Mouse (Mus musculus): ENCODE measurements around the gene Ldhal6b. TPM values are rescaled to one million over a fixed set of nuclear protein-coding genes. Genes with fewer than 3 reads are reported as not detected.

The Ldhal6b gene
- polyA plus RNA-seq, 1 experiment, result 0.38 TPM

GRCm38 (mm10) chr17:5377930-5378310 is 40.6 kb downstream of the Ldhal6b start:
- no peak for DNase-seq

GRCm38 (mm10) chr17:5377151-5377929 is 41.2 kb downstream of the Ldhal6b start:
- no peaks in the 10 kb centered on the region for H3K4me1 ChIP-seq (ENCODE audit: control insufficient read depth, insufficient read depth, low read length)
- WGBS, result 38% methylated on average over 11 of the region's 11 CpGs
- H3K4me3 ChIP-seq (replicated peaks; ENCODE audit: extremely low read depth, low read depth, low read length), result no peak overlapping the region
- no peak for DNase-seq
- TF ChIP-seq CTCF (IDR thresholded peaks at IDR 0.05; ENCODE audit: insufficient read depth, low read length) (no peak), POLR2A (IDR thresholded peaks at IDR 0.05; ENCODE audit: borderline replicate concordance, extremely low read depth, low read depth, low read length) (no peak)

More at GRCm38 (mm10) chr17:5377930-5378310, 40.6 kb downstream of the Ldhal6b start:
- 29% methylated on average over 7 of the region's 7 CpGs for WGBS
- H3K4me3 ChIP-seq (replicated peaks; ENCODE audit: extremely low read depth, low read depth, low read length), result no peak overlapping the region
- no peaks in the 10 kb centered on the region for H3K4me1 ChIP-seq (ENCODE audit: control insufficient read depth, insufficient read depth, low read length)
- TF ChIP-seq CTCF (IDR thresholded peaks at IDR 0.05; ENCODE audit: insufficient read depth, low read length) (no peak), POLR2A (IDR thresholded peaks at IDR 0.05; ENCODE audit: borderline replicate concordance, extremely low read depth, low read depth, low read length) (no peak)

GRCm38 (mm10) chr17:5372951-5373350 is 45.6 kb downstream of the Ldhal6b start:
- Histone ChIP-seq H3K4me3 (replicated peaks; ENCODE audit: extremely low read depth, low read depth, low read length) (no peak overlapping the region), H3K4me1 (ENCODE audit: control insufficient read depth, insufficient read depth, low read length) (no peaks in the 10 kb centered on the region)
- TF ChIP-seq CTCF (IDR thresholded peaks at IDR 0.05; ENCODE audit: insufficient read depth, low read length), result no peak
- TF ChIP-seq POLR2A (IDR thresholded peaks at IDR 0.05; ENCODE audit: borderline replicate concordance, extremely low read depth, low read depth, low read length), result no peak
- DNase-seq, result no peak
- 82% methylated on average over 8 of the region's 8 CpGs for WGBS

DNA sequence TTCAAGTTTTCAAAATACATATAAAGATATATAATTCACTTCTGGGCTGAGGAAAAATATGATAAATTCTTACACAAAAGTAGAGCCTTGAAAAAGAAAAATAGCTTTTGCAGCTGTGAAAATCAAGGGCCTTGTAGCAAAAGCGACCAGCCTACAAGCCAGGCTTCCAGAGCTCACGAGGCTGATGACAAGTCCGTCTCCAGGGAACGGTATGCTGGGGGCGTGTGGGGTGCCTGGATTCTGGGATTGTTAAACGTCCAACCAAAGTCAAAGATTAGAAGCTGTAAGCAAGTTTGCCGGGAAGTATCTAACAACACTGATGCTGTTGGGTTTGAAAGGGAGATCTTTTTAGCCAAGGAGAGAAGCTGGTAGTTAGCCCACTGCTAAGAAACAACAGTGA is 47.0 kb downstream of the Ldhal6b start:
- 69% methylated on average over 7 of the region's 7 CpGs for WGBS
- DNase-seq, result no peak
- Histone ChIP-seq H3K4me1 (ENCODE audit: control insufficient read depth, insufficient read depth, low read length) (no peaks in the 10 kb centered on the region), H3K4me3 (replicated peaks; ENCODE audit: extremely low read depth, low read depth, low read length) (no peak overlapping the region)
- TF ChIP-seq POLR2A (IDR thresholded peaks at IDR 0.05; ENCODE audit: borderline replicate concordance, extremely low read depth, low read depth, low read length), result no peak
- TF ChIP-seq CTCF (IDR thresholded peaks at IDR 0.05; ENCODE audit: insufficient read depth, low read length), result no peak

DNA sequence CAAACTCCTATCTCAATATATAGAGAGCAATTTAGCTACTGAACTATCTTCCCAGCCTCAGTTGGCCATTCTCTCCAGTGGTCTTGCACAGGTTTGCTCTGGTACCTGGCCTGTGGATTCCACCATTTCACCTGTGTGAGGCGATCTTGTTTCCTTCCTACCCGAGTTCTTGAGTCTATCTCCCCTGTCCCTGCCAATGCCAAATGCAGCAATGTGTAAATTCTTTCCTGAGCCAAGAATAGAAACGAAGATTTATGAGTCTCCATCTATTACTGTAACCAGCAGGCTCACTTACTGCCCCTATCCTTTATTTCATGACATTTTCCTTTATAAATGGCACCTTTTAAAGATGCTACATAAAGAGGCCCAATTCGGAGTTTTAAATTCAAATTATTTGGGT is 47.5 kb downstream of the Ldhal6b start:
- TF ChIP-seq CTCF (IDR thresholded peaks at IDR 0.05; ENCODE audit: insufficient read depth, low read length), result no peak
- TF ChIP-seq POLR2A (IDR thresholded peaks at IDR 0.05; ENCODE audit: borderline replicate concordance, extremely low read depth, low read depth, low read length), result no peak
- Histone ChIP-seq H3K4me3 (replicated peaks; ENCODE audit: extremely low read depth, low read depth, low read length) (no peak overlapping the region), H3K4me1 (ENCODE audit: control insufficient read depth, insufficient read depth, low read length) (no peaks in the 10 kb centered on the region)
- WGBS, result 63% methylated on average over 4 of the region's 4 CpGs
- no peak for DNase-seq

Other genes with a start within 250 kb of the Ldhal6b start
- 4.8 and 11.4 TPM in 2 replicates for gene Tmem242, start 21.5 kb upstream of the Ldhal6b start, polyA plus RNA-seq (2012; rRNA removed)
- 4.5 and 5.8 TPM in 2 replicates for gene Zdhhc14, start 73.8 kb upstream of the Ldhal6b start, polyA plus RNA-seq (2012; rRNA removed)